Mouse (Mus musculus): Measurements from ENCODE around the gene Gm13694.
"Not testable (repeated sequence)": the region's sequence is repeated elsewhere in the genome, so short reads cannot be mapped to it uniquely, and the experiment has no call there.

Gene Gm13694

GRCm38 (mm10) chr2:83978633-83979032 lies at the start of gene Gm13694:
TSS of gene Gm13694 (plus strand) at chr2:83978933.
- in situ Hi-C loops (cut with MboI; ENCODE audit: unreplicated experiment in 2 of 2) = not testable (repeated sequence)

DNA sequence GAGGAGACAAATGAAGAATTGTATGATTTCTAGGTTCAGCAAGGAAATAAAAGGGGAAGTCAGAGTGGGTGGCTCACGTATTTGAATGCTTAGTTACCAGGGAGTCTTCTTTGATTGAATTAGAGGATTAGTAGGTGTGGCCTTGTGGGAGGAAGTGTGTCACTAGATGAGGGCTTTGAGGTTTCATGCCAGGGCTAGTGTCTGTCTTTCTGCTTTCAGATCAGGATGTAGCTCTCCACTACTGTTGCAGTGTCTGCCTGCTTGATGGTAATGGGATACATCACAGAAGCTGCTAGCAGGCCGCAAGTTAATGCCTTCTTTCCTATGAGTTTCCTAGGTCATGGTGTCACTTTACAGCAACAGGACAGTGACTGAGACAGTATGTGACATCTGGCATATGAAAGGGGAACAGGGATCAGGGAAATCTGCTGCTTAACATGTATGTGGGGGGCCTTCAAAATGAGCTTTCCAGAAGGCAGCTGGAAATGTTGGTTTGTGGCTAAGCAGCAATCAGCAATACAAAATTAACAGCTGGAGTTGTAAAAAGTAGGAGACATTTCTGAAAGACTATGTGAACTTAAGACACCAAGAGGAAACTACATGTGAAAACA lies 49.1 kb upstream of the Gm13694 start:
- in situ Hi-C loops (cut with MboI; ENCODE audit: unreplicated experiment in 2 of 2) = no loop called here

DNA sequence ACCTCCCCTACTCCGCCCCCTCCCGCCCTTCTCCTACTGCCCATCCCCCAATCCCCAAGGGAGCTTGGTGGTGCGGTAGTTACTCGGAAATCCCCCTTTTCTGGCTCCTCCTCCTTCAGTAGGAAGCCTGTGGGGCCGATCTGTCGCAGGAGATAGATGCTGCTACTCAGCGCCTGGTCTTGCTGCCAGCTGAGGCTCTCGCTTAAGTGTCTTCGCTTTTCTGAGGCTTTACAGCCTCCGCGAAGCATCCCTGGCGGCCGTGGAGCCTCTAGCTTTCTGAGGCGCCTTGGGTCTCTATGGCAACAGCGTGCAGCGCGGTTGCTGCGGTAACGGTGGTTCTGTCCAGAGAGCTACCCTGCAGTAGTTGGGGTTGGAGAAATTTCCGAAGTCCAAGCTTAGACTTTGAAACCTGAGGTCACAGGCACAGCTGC lies 37.8 kb upstream of the Gm13694 start, which contains the start of gene Zswim2:
Zswim2 (minus strand) TSS at position 298 of the 431 bp plus-strand sequence.
- in situ Hi-C loops (cut with MboI; ENCODE audit: unreplicated experiment in 2 of 2) = no loop called here

GRCm38 (mm10) chr2:83941378-83941777 lies 37.4 kb upstream of the Gm13694 start:
- in situ Hi-C loops (cut with MboI; ENCODE audit: unreplicated experiment in 2 of 2) = no loop called here

GRCm38 (mm10) chr2:83941792-83942191 lies 36.9 kb upstream of the Gm13694 start:
- in situ Hi-C loops (cut with MboI; ENCODE audit: unreplicated experiment in 2 of 2) = no loop called here

GRCm38 (mm10) chr2:83955393-83955792 lies 23.3 kb upstream of the Gm13694 start, which contains the start of gene Gm13698:
TSS of gene Gm13698 (plus strand) at chr2:83955693.
- in situ Hi-C loops (cut with MboI; ENCODE audit: unreplicated experiment in 2 of 2) = not testable (repeated sequence)

DNA sequence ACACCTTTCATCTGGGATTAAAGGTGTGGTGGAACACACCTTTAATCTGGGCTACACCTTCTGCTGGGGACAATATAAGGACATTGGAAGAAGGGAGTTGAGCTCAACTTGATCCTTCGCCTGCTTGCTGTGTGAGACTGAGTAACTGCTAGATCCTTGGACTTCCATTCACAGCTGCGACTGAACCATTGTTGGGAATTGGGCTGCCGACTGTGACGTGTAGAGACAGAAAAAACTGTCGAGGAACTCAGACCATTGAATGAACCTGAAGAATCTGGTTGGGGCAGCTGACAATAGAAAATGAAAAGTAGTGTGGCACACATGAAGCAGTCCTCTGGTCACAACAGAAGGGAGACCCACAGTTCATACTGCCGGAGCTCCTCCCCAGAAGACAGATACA lies 17.5 kb upstream of the Gm13694 start, which contains the start of gene Gm13693:
Gm13693 (plus strand) TSS at position 301 of the 400 bp plus-strand sequence.
- in situ Hi-C loops (cut with MboI; ENCODE audit: unreplicated experiment in 2 of 2) = not testable (repeated sequence)

DNA sequence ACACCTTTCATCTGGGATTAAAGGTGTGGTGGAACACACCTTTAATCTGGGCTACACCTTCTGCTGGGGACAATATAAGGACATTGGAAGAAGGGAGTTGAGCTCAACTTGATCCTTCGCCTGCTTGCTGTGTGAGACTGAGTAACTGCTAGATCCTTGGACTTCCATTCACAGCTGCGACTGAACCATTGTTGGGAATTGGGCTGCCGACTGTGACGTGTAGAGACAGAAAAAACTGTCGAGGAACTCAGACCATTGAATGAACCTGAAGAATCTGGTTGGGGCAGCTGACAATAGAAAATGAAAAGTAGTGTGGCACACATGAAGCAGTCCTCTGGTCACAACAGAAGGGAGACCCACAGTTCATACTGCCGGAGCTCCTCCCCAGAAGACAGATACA lies 11.7 kb upstream of the Gm13694 start, which contains the start of gene Gm13695:
Gm13695 (plus strand) TSS at position 301 of the 400 bp plus-strand sequence.
- in situ Hi-C loops (cut with MboI; ENCODE audit: unreplicated experiment in 2 of 2) = not testable (repeated sequence)

- in situ Hi-C loops (cut with MboI; ENCODE audit: unreplicated experiment in 2 of 2) = not testable (repeated sequence)
Measured at GRCm38 (mm10) chr2:83972823-83973222, 5.9 kb upstream of the Gm13694 start, which contains the start of gene Gm13696. TSS of gene Gm13696 (plus strand) at chr2:83973123.

DNA sequence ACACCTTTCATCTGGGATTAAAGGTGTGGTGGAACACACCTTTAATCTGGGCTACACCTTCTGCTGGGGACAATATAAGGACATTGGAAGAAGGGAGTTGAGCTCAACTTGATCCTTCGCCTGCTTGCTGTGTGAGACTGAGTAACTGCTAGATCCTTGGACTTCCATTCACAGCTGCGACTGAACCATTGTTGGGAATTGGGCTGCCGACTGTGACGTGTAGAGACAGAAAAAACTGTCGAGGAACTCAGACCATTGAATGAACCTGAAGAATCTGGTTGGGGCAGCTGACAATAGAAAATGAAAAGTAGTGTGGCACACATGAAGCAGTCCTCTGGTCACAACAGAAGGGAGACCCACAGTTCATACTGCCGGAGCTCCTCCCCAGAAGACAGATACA lies 5.7 kb downstream of the Gm13694 start, which contains the start of gene Gm13697:
Gm13697 (plus strand) TSS at position 301 of the 400 bp plus-strand sequence.
- in situ Hi-C loops (cut with MboI; ENCODE audit: unreplicated experiment in 2 of 2) = not testable (repeated sequence)

GRCm38 (mm10) chr2:83990253-83990652 lies 11.5 kb downstream of the Gm13694 start, which contains the start of gene Gm13691:
TSS of gene Gm13691 (plus strand) at chr2:83990553.
- in situ Hi-C loops (cut with MboI; ENCODE audit: unreplicated experiment in 2 of 2) = not testable (repeated sequence)

GRCm38 (mm10) chr2:83993639-83994255 lies 15.0 kb downstream of the Gm13694 start:
- in situ Hi-C loops (cut with MboI; ENCODE audit: unreplicated experiment in 2 of 2) = not testable (repeated sequence)

DNA sequence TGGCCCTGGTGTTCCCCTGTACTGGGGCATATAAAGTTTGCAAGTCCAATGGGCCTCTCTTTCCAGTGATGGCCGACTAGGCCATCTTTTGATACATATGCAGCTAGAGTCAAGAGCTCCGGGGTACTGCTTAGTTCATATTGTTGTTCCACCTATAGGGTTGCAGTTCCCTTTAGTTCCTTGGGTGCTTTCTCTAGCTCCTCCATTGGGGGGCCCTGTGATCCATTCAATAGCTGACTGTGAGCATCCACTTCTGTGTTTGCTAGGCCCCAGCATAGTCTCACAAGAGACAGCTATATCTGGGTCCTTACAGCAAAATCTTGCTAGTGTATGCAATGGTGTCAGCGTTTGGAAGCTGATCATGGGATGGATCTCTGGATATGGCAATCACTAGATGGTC lies 15.8 kb downstream of the Gm13694 start:
- in situ Hi-C loops (cut with MboI; ENCODE audit: unreplicated experiment in 2 of 2) = not testable (repeated sequence)

- in situ Hi-C loops (cut with MboI; ENCODE audit: unreplicated experiment in 2 of 2) = loop anchor here (25.0 kb wide), 6 partner anchors 222 to 1922 kb away; partner anchors contain the start of genes Calcrl (in 2 of the 2), P2rx3 (in 1 of the 2), Ssrp1 (in 1 of the 2) and Tnks1bp1 (in 1 of the 2)
Measured at GRCm38 (mm10) chr2:84008913-84009312, 30.2 kb downstream of the Gm13694 start.

DNA sequence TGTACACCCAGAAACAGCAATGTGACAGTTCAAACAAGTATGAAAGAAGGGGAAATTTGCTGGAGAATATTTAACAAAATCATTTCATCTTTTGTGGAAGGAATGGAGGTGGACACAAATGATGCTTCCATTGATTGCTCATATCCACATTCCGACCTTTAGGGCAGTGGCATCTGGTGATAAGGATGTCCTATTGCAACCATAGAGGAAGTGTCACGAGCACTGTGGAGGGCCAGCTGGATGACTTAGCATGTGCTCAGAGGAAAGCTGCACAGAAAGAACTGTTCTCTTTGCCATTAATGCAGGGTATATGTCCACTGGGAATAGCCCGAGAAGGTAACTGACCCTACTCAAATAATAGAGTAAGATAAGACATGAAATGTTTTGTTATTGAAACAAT lies 31.1 kb downstream of the Gm13694 start:
- in situ Hi-C loops (cut with MboI; ENCODE audit: unreplicated experiment in 2 of 2) = loop anchor here (25.0 kb wide), 6 partner anchors 223 to 1923 kb away; partner anchors contain the start of genes Calcrl (in 2 of the 2), P2rx3 (in 1 of the 2), Ssrp1 (in 1 of the 2) and Tnks1bp1 (in 1 of the 2)

DNA sequence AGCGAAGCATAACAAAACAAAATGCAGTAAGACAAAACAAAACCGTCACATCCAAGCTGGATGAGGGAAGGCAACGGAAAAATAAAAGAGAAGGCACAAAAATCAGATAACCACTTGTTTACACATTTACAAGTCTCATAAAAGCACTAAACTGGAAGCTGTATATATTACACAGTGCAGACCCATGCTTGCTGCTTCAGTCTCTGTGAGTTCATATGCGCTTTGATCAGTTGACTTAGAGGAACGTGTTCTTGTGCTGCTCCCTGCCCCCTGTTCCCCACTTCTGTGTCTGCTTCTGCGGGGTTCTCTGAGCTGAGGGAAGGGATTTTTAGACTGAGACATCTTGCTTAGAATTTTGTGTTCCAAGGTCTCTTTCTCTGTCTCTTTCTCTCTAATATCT lies 35.8 kb downstream of the Gm13694 start:
- in situ Hi-C loops (cut with MboI; ENCODE audit: unreplicated experiment in 2 of 2) = loop anchor here (25.0 kb wide), 6 partner anchors 227 to 1927 kb away; partner anchors contain the start of genes Calcrl (in 2 of the 2), P2rx3 (in 1 of the 2), Ssrp1 (in 1 of the 2) and Tnks1bp1 (in 1 of the 2)

- in situ Hi-C loops (cut with MboI; ENCODE audit: unreplicated experiment in 2 of 2) = loop anchor here (25.0 kb wide), 6 partner anchors 229 to 1929 kb away; partner anchors contain the start of genes Calcrl (in 2 of the 2), P2rx3 (in 1 of the 2), Ssrp1 (in 1 of the 2) and Tnks1bp1 (in 1 of the 2)
Measured at GRCm38 (mm10) chr2:84016291-84016690, 37.6 kb downstream of the Gm13694 start.

GRCm38 (mm10) chr2:84018330-84018729 lies 39.6 kb downstream of the Gm13694 start:
- in situ Hi-C loops (cut with MboI; ENCODE audit: unreplicated experiment in 2 of 2) = loop anchor here (25.0 kb wide), 6 partner anchors 231 to 1931 kb away; partner anchors contain the start of genes Calcrl (in 2 of the 2), P2rx3 (in 1 of the 2), Ssrp1 (in 1 of the 2) and Tnks1bp1 (in 1 of the 2)

DNA sequence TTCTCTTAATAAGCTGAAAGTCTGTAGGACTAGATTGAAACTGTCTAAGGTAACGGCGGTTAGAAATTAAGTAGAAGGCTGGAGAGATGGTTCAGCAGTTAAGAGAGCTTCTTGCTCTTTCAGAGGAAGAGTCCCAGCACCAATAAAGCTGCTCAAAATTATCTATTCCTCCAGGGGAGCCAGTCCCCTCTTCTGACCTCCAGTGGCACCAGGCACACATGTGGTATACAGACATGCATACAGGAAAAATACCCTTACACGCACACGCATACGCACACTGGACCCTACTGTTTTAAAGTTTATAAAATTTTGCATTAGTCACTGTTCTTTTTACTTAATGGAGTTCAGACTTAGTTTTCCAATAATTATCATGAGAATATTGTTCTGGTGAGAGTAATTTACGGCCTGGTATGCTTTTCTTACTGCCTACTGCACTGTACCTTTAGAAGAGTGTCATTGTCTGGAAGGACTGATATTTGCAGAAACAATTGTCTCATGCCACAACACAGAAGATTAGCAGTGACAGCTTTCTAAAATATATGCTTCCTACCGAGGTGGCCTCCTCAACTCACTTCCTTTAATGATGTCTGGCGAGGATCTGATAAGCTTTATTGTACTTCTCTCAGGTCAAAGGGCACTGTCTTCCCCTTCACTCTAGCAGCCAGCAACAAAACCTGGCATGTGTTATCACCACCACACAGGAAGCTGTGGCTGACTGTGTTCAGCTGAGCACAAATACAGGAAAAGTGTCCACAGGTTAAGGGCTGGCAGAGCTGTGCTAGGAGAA lies 41.0 kb downstream of the Gm13694 start:
- in situ Hi-C loops (cut with MboI; ENCODE audit: unreplicated experiment in 2 of 2) = loop anchor here (25.0 kb wide), 6 partner anchors 232 to 1932 kb away; partner anchors contain the start of genes Calcrl (in 2 of the 2), P2rx3 (in 1 of the 2), Ssrp1 (in 1 of the 2) and Tnks1bp1 (in 1 of the 2)
